Mouse (Mus musculus) heart, adult 10 weeks (tissue): ENCODE measurements around the gene Gm10665. TPM values are rescaled to one million over a fixed set of nuclear protein-coding genes. Genes with fewer than 3 reads are reported as not detected.

ENCODE experiments used
- polyA plus RNA-seq: library from polyadenylated mRNA; stranded (reverse); fragments of 350-450 nt; fragmentation: Illumina TruSeq; extraction: RNeasy Lipid Tissue Mini Kit (QIAGEN cat#74804); gene quantifications from one replicate; pipeline ENCODE4 v1.2.3, GENCODE M21; 2014; ENCODE audit warnings: low read depth, low replicate concordance

Gene Gm10665
- not detected for polyA plus RNA-seq

DNA sequence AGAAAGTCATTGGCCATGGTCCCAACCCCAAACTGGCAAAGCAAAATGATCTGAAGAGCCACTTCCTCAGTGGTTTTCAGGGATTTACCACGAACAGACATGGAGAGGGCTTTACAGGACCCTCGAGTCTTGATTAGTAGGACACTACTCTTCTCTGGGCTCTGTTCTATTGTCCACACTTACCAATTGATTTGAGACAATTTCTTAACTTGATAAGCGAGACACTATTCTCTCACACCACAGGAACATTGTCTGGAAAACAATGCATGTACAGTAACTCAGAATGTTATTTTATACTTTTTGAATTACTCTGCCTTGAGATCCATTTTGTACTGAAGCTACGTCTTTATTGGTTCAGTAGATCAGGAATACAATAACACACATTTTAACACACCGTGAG lies at the start of gene Gm10665:
Gene Gm10665 (minus strand): TSS at position 101 of the 400 bp plus-strand sequence.

DNA sequence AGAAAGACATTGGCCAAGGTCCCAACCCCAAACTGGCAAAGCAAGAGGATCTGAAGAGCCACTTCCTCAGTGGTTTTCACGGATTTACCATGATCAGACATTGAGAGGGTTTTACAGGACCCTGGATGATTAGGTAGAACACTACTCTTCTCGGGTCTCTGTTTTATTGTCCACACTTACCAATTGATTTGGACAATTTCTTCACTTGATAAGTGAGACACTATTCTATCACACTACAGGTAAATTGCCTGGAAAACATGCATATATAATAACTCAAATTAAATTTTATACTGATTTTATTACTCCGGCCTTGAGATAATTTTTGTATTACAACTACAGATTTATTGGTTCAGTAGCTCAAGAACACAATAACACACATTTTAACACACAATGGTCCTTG lies 35.7 kb upstream of the Gm10665 start, which contains the start of gene Vmn1r151:
Gene Vmn1r151 (minus strand): TSS at position 101 of the 400 bp plus-strand sequence.

GRCm38 (mm10) chr7:22438129-22438528 lies 25.7 kb downstream of the Gm10665 start, which contains the start of gene Vmn1r149:
Gene Vmn1r149 (minus strand): TSS chr7:22438229.

DNA sequence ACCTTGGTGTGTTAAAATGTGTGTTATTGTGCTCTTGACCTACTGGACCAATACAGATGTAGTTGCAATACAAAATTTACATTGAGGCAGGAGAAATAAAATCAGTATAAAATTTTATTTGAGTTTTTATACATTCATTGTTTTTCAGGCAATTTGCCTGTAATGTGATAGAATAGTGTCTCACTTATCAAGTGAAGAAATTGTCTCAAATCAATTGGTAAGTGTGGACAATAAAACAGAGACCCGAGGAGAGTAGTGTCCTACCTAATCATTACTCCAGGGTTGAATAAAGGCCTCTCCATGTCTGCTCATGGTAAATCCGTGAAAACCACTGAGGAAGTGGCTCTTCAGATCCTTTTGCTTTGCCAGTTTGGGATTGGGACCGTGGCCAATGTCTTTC lies 50.6 kb downstream of the Gm10665 start, which contains the start of gene Vmn1r148:
Gene Vmn1r148 (plus strand): TSS at position 301 of the 400 bp plus-strand sequence.

Other genes starting within 250 kb of the Gm10665 start
- gene Gm8453, start 234.6 kb downstream of the Gm10665 start, polyA plus RNA-seq: not detected
- gene Gm4187, start 134.4 kb downstream of the Gm10665 start, polyA plus RNA-seq: not detected
- gene Gm8660, start 93.0 kb downstream of the Gm10665 start, polyA plus RNA-seq: not detected
- gene Vmn1r148, start 50.5 kb downstream of the Gm10665 start, polyA plus RNA-seq: not detected
- gene Vmn1r149, start 25.8 kb downstream of the Gm10665 start, polyA plus RNA-seq: not detected
- gene Vmn1r151, start 35.6 kb upstream of the Gm10665 start, polyA plus RNA-seq: not detected
- gene Vmn1r152, start 58.9 kb upstream of the Gm10665 start, polyA plus RNA-seq: not detected
- not detected for gene Gm8677, start 70.8 kb upstream of the Gm10665 start, polyA plus RNA-seq
- gene Gm4201, start 101.3 kb upstream of the Gm10665 start, polyA plus RNA-seq: not detected
- not detected for gene Gm4565, start 124.1 kb upstream of the Gm10665 start, polyA plus RNA-seq
- not detected for gene Vmn1r155, start 193.9 kb upstream of the Gm10665 start, polyA plus RNA-seq
- gene Gm8693, start 228.2 kb upstream of the Gm10665 start, polyA plus RNA-seq: not detected